Mouse (Mus musculus): ENCODE results near the gene Ranbp3. TPM values are rescaled to one million over a fixed set of nuclear protein-coding genes. Genes with fewer than 3 reads are reported as not detected.
A peak's percentile ranks its signal among the peaks of the same experiment; 100 is the strongest.

Ranbp3 gene
- polyA plus RNA-seq, 1 experiment from 2014 or later, result 105 TPM

GRCm38 (mm10) chr17:56684649-56685048, 11.6 kb downstream of the Ranbp3 start:
- H3K27me3 ChIP-seq (ENCODE audit: control insufficient read depth, insufficient read depth, low read length), result no peaks in the 10 kb centered on the region
- H3K36me3 ChIP-seq (ENCODE audit: control insufficient read depth, insufficient read depth, low read length), result peaks cover 53% of the 10 kb centered on the region
- ATAC-seq (ENCODE audit: low FRiP score, low TSS enrichment), result no peak
- H3K27ac ChIP-seq (replicated peaks; ENCODE audit: low read depth, low read length), result no peak overlapping the region
- H3K9me3 ChIP-seq (ENCODE audit: control insufficient read depth, low read length), result no peaks in the 10 kb centered on the region
- no peaks in the 10 kb centered on the region for H3K4me1 ChIP-seq (ENCODE audit: control insufficient read depth, insufficient read depth, low read length)
- H3K4me2 ChIP-seq (ENCODE audit: low read length), result no peak overlapping the region
- no peak for DNase-seq
- H3K4me3 ChIP-seq (replicated peaks; ENCODE audit: low read depth, low read length), result no peak overlapping the region
- 81% methylated on average over 2 of the region's 2 CpGs for WGBS
- H3K9ac ChIP-seq (replicated peaks; ENCODE audit: low read length), result no peak overlapping the region

GRCm38 (mm10) chr17:56686801-56687200, 13.7 kb downstream of the Ranbp3 start:
- H3K4me1 ChIP-seq (ENCODE audit: control insufficient read depth, insufficient read depth, low read length), result no peaks in the 10 kb centered on the region
- no peak for ATAC-seq (ENCODE audit: low FRiP score, low TSS enrichment)

GRCm38 (mm10) chr17:56688045-56688444, 15.0 kb downstream of the Ranbp3 start:
- no peaks in the 10 kb centered on the region for H3K4me1 ChIP-seq (ENCODE audit: control insufficient read depth, insufficient read depth, low read length)
- no peaks in the 10 kb centered on the region for H3K27me3 ChIP-seq (ENCODE audit: control insufficient read depth, insufficient read depth, low read length)
- H3K36me3 ChIP-seq (ENCODE audit: control insufficient read depth, insufficient read depth, low read length), result peaks cover 55% of the 10 kb centered on the region
- DNase-seq (no peak), ATAC-seq (ENCODE audit: low FRiP score, low TSS enrichment) (no peak)
- no peak overlapping the region for H3K9ac ChIP-seq (replicated peaks; ENCODE audit: low read length)
- H3K9me3 ChIP-seq (ENCODE audit: control insufficient read depth, low read length), result no peaks in the 10 kb centered on the region
- no peak overlapping the region for H3K4me3 ChIP-seq (replicated peaks; ENCODE audit: low read depth, low read length)
- no peak overlapping the region for H3K4me2 ChIP-seq (ENCODE audit: low read length)
- H3K27ac ChIP-seq (replicated peaks; ENCODE audit: low read depth, low read length), result no peak overlapping the region

More at GRCm38 (mm10) chr17:56686801-56687200, 13.7 kb downstream of the Ranbp3 start:
- H3K27ac ChIP-seq (replicated peaks; ENCODE audit: low read depth, low read length), result no peak overlapping the region
- 90% methylated on average over 4 of the region's 4 CpGs for WGBS
- no peak overlapping the region for H3K4me3 ChIP-seq (replicated peaks; ENCODE audit: low read depth, low read length)
- DNase-seq, result no peak
- H3K27me3 ChIP-seq (ENCODE audit: control insufficient read depth, insufficient read depth, low read length), result no peaks in the 10 kb centered on the region
- no peak overlapping the region for H3K4me2 ChIP-seq (ENCODE audit: low read length)
- H3K9me3 ChIP-seq (ENCODE audit: control insufficient read depth, low read length), result no peaks in the 10 kb centered on the region
- H3K9ac ChIP-seq (replicated peaks; ENCODE audit: low read length), result no peak overlapping the region
- H3K36me3 ChIP-seq (ENCODE audit: control insufficient read depth, insufficient read depth, low read length), result peaks cover 53% of the 10 kb centered on the region

- WGBS, result 91% methylated on average over 2 of the region's 2 CpGs
These were observed 15.6 kb downstream of the Ranbp3 start for GRCm38 (mm10) chr17:56688689-56689088.

DNA sequence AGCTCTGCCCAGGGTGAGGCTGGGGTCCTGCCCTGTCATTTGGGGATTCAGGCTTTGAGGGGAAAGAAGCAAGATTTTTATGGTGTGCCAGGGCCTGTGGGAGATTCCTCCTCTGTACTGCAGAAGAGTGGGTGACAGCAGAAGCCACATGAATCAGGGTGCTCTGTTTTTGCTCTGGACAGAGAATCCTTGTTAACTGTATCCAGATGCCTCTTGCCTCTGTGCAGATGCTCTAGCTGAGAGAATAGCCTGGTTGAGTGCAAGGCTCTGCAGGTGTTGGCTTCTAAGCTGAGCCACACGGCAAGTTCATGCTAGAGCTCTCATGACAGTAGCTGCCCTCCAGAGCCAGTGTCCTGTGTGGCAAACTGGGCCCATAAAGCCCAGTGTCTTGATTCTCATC, 20.3 kb downstream of the Ranbp3 start:
- 71% methylated on average over 1 of the region's 1 CpGs for WGBS
- H3K9ac ChIP-seq (replicated peaks; ENCODE audit: low read length), result no peak overlapping the region
- H3K36me3 ChIP-seq (ENCODE audit: control insufficient read depth, insufficient read depth, low read length), result peaks cover 72% of the 10 kb centered on the region
- H3K4me1 ChIP-seq (ENCODE audit: control insufficient read depth, insufficient read depth, low read length), result peaks cover 4% of the 10 kb centered on the region; the same call in 1 of the 2 replicates
- H3K27me3 ChIP-seq (ENCODE audit: control insufficient read depth, insufficient read depth, low read length), result no peaks in the 10 kb centered on the region
- no peak overlapping the region for H3K4me3 ChIP-seq (replicated peaks; ENCODE audit: low read depth, low read length)
- H3K4me2 ChIP-seq (ENCODE audit: low read length), result no peak overlapping the region
- peak overlapping the region; percentile 32; the same call in 1 of the 2 replicates for H3K27ac ChIP-seq (replicated peaks; ENCODE audit: low read depth, low read length)
- DNase-seq (no peak), ATAC-seq (ENCODE audit: low FRiP score, low TSS enrichment) (no peak)
- H3K9me3 ChIP-seq (ENCODE audit: control insufficient read depth, low read length), result no peaks in the 10 kb centered on the region

More at GRCm38 (mm10) chr17:56688689-56689088, 15.6 kb downstream of the Ranbp3 start:
- ATAC-seq (ENCODE audit: low FRiP score, low TSS enrichment) (no peak), DNase-seq (no peak)
- no peak overlapping the region for H3K4me3 ChIP-seq (replicated peaks; ENCODE audit: low read depth, low read length)
- H3K9me3 ChIP-seq (ENCODE audit: control insufficient read depth, low read length), result no peaks in the 10 kb centered on the region
- H3K4me2 ChIP-seq (ENCODE audit: low read length), result no peak overlapping the region
- no peak overlapping the region for H3K27ac ChIP-seq (replicated peaks; ENCODE audit: low read depth, low read length)
- H3K27me3 ChIP-seq (ENCODE audit: control insufficient read depth, insufficient read depth, low read length), result no peaks in the 10 kb centered on the region
- peaks cover 3% of the 10 kb centered on the region; the same call in 1 of the 2 replicates for H3K4me1 ChIP-seq (ENCODE audit: control insufficient read depth, insufficient read depth, low read length)
- no peak overlapping the region for H3K9ac ChIP-seq (replicated peaks; ENCODE audit: low read length)
- peaks cover 61% of the 10 kb centered on the region for H3K36me3 ChIP-seq (ENCODE audit: control insufficient read depth, insufficient read depth, low read length)

DNA sequence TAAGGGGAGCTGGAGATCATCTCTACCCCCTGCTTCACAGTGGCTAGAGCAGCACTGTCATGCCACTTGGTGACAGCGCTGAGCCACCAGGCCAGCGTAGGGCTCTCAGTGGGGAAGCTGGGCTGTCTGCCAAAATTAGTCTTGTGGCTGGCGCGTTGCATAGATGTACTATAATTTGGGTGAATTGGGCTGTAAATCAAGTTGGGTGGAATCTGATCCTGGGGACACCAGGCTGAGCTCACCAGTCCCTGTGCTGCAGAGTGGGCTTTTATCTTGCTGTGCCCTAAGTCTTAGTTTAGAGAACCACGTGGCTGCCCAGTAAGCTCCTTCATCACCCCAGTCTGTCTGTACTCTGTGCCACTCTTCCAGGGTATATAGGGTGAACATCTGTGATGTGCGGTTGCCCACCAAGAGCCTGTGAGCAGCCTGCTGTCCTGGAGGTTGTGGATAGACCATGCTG, 20.8 kb downstream of the Ranbp3 start:
- H3K27me3 ChIP-seq (ENCODE audit: control insufficient read depth, insufficient read depth, low read length), result no peaks in the 10 kb centered on the region
- peaks cover 4% of the 10 kb centered on the region; the same call in 1 of the 2 replicates for H3K4me1 ChIP-seq (ENCODE audit: control insufficient read depth, insufficient read depth, low read length)
- peak; percentile 82 for DNase-seq
- peaks cover 76% of the 10 kb centered on the region for H3K36me3 ChIP-seq (ENCODE audit: control insufficient read depth, insufficient read depth, low read length)
- H3K9me3 ChIP-seq (ENCODE audit: control insufficient read depth, low read length), result no peaks in the 10 kb centered on the region
- ATAC-seq (ENCODE audit: low FRiP score, low TSS enrichment), result peak; percentile 51; the same call in 1 of the 2 replicates
- H3K4me3 ChIP-seq (replicated peaks; ENCODE audit: low read depth, low read length), result no peak overlapping the region
- peak overlapping the region; percentile 32; the same call in 1 of the 2 replicates for H3K27ac ChIP-seq (replicated peaks; ENCODE audit: low read depth, low read length)
- no peak overlapping the region for H3K9ac ChIP-seq (replicated peaks; ENCODE audit: low read length)
- no peak overlapping the region for H3K4me2 ChIP-seq (ENCODE audit: low read length)
- WGBS, result 60% methylated on average over 6 of the region's 6 CpGs

- Histone ChIP-seq H3K27ac (replicated peaks; ENCODE audit: low read depth, low read length) (no peak overlapping the region), H3K9me3 (ENCODE audit: control insufficient read depth, low read length) (no peaks in the 10 kb centered on the region), H3K36me3 (ENCODE audit: control insufficient read depth, insufficient read depth, low read length) (peaks cover 96% of the 10 kb centered on the region), H3K4me2 (ENCODE audit: low read length) (no peak overlapping the region), H3K4me1 (ENCODE audit: control insufficient read depth, insufficient read depth, low read length) (no peaks in the 10 kb centered on the region), H3K9ac (replicated peaks; ENCODE audit: low read length) (no peak overlapping the region), H3K27me3 (ENCODE audit: control insufficient read depth, insufficient read depth, low read length) (no peaks in the 10 kb centered on the region), H3K4me3 (replicated peaks; ENCODE audit: low read depth, low read length) (no peak overlapping the region)
- no peak for ATAC-seq (ENCODE audit: low FRiP score, low TSS enrichment)
- DNase-seq, result no peak
- 86% methylated on average over 2 of the region's 2 CpGs for whole genome bisulfite sequencing
These were observed 27.4 kb downstream of the Ranbp3 start for GRCm38 (mm10) chr17:56700451-56700850.

GRCm38 (mm10) chr17:56703038-56703437, 29.9 kb downstream of the Ranbp3 start:
- no peak for ATAC-seq (ENCODE audit: low FRiP score, low TSS enrichment)
- Histone ChIP-seq H3K36me3 (ENCODE audit: control insufficient read depth, insufficient read depth, low read length) (peaks cover 97% of the 10 kb centered on the region), H3K27me3 (ENCODE audit: control insufficient read depth, insufficient read depth, low read length) (no peaks in the 10 kb centered on the region), H3K9ac (replicated peaks; ENCODE audit: low read length) (no peak overlapping the region), H3K4me3 (replicated peaks; ENCODE audit: low read depth, low read length) (no peak overlapping the region), H3K4me1 (ENCODE audit: control insufficient read depth, insufficient read depth, low read length) (no peaks in the 10 kb centered on the region), H3K9me3 (ENCODE audit: control insufficient read depth, low read length) (no peaks in the 10 kb centered on the region), H3K27ac (replicated peaks; ENCODE audit: low read depth, low read length) (no peak overlapping the region), H3K4me2 (ENCODE audit: low read length) (no peak overlapping the region)
- no peak for DNase-seq
- 93% methylated on average over 4 of the region's 4 CpGs for WGBS

GRCm38 (mm10) chr17:56706515-56706914, 33.4 kb downstream of the Ranbp3 start:
- Histone ChIP-seq H3K4me3 (replicated peaks; ENCODE audit: low read depth, low read length) (no peak overlapping the region), H3K9me3 (ENCODE audit: control insufficient read depth, low read length) (no peaks in the 10 kb centered on the region), H3K27me3 (ENCODE audit: control insufficient read depth, insufficient read depth, low read length) (no peaks in the 10 kb centered on the region), H3K27ac (replicated peaks; ENCODE audit: low read depth, low read length) (no peak overlapping the region), H3K36me3 (ENCODE audit: control insufficient read depth, insufficient read depth, low read length) (peaks cover 97% of the 10 kb centered on the region), H3K4me2 (ENCODE audit: low read length) (no peak overlapping the region), H3K4me1 (ENCODE audit: control insufficient read depth, insufficient read depth, low read length) (no peaks in the 10 kb centered on the region), H3K9ac (replicated peaks; ENCODE audit: low read length) (no peak overlapping the region)
- no peak for DNase-seq
- ATAC-seq (ENCODE audit: low FRiP score, low TSS enrichment), result no peak
- WGBS, result 97% methylated on average over 1 of the region's 1 CpGs
